ENCODE assay signal across 24 mouse cellular contexts in the genomic region with DNA sequence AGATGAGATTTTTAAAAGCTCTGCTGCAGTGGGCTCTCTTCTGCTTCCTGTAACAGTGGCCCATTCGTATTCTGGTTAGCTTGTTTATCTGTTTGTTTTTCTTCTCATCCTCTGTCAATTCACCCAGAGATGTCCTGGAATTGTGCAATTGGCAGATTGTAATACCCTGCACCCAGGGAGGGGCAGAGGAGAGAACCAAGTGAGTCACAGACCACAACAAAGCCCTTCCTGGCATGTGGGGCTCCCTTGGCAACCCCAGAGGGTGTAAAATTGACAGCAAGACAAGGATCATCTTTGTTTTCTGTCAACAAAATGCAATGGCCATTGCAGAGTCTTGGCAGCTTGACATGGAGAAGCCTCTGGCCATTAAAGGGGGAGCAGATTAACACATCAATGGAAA.
DNase-seq lines count a peak whose midpoint lies in the region.
"Had no signal": no experiment of that assay in that cellular context is flagged by ENCODE, and none has a peak within 500 bp of the region (broad histone marks: within the 10 kb centered on the region; RNA-seq: fewer than 3 reads in every experiment).

No protein-coding gene starts in this region.

- H3K27me3 ChIP-seq in heart, embryonic 10.5 days (ENCODE audit: insufficient read depth, poor library complexity, severe bottlenecking) = no peaks in the 10 kb centered on the region
- H3K27me3 ChIP-seq: embryonic facial prominence, embryonic 12.5 days; forebrain, embryonic 12.5 days; heart, embryonic 13.5 days; liver, embryonic 15.5 days; lung, embryonic 15.5 days; megakaryocyte, embryonic 14.5 days had no signal

- intact Hi-C loops in left cerebral cortex, postnatal 4 days (cut with DNase I) = no loop called here
- intact Hi-C loops in left cerebral cortex, postnatal 14 days (cut with DNase I) = no loop called here

- no peak overlapping the region for H3K27ac ChIP-seq in heart, embryonic 10.5 days
- H3K27ac ChIP-seq: embryonic facial prominence, embryonic 12.5 days; forebrain, embryonic 12.5 days; heart, embryonic 13.5 days; kidney, postnatal 0 days; limb, embryonic 10.5 days; liver, embryonic 15.5 days; lung, embryonic 15.5 days had no signal

- no peaks in the 10 kb centered on the region for H3K9me3 ChIP-seq in heart, embryonic 10.5 days
- H3K9me3 ChIP-seq: embryonic facial prominence, embryonic 12.5 days; forebrain, embryonic 12.5 days; heart, embryonic 13.5 days; limb, embryonic 10.5 days; liver, embryonic 15.5 days; lung, embryonic 15.5 days; megakaryocyte, embryonic 14.5 days had no signal

- WGBS in heart, embryonic 10.5 days = 64% methylated on average over 1 of the region's 1 CpGs

- peak; percentile 30 for DNase-seq in heart, adult 11 months
- DNase-seq in heart, embryonic 10.5 days (ENCODE audit: low spot score) = no peak
- DNase-seq in left cerebral cortex, postnatal 4 days = peak; percentile 46
- no peak for DNase-seq in left cerebral cortex, postnatal 14 days (ENCODE audit: low spot score in 2 of 2)
- DNase-seq in Muller cell, postnatal 12 days (ENCODE audit: inconsistent ontology term) = peak; percentile 85
- DNase-seq in cerebellum, adult 9-11 months = peak; percentile 40
- no peak for DNase-seq in right cerebral cortex, postnatal 36 days (ENCODE audit: low spot score in 2 of 2)
- no peak for DNase-seq in gastrocnemius, postnatal 4 days (ENCODE audit: low spot score in 2 of 2)
- DNase-seq: adrenal gland, postnatal 14 days; gastrocnemius, postnatal 10 days; heart, adult 18-20 months; heart, postnatal 14 days; liver; lung, postnatal 36 days; right cerebral cortex, postnatal 14 days; thymus, postnatal 14 days had no signal

- no peaks in the 10 kb centered on the region for H3K36me3 ChIP-seq in heart, embryonic 10.5 days
- H3K36me3 ChIP-seq: embryonic facial prominence, embryonic 12.5 days; forebrain, embryonic 12.5 days; heart, embryonic 13.5 days; limb, embryonic 10.5 days; liver, embryonic 15.5 days; lung, embryonic 15.5 days had no signal

- no peaks in the 10 kb centered on the region for H3K4me1 ChIP-seq in heart, embryonic 10.5 days
- H3K4me1 ChIP-seq: embryonic facial prominence, embryonic 12.5 days; forebrain, embryonic 12.5 days; heart, embryonic 13.5 days; limb, embryonic 10.5 days; liver, embryonic 15.5 days; megakaryocyte, embryonic 14.5 days had no signal

- H3K4me3 ChIP-seq in heart, embryonic 10.5 days = no peak overlapping the region
- H3K4me3 ChIP-seq: embryonic facial prominence, embryonic 12.5 days; forebrain, embryonic 12.5 days; heart, embryonic 13.5 days; limb, embryonic 10.5 days; liver, embryonic 15.5 days; lung, embryonic 15.5 days; megakaryocyte, embryonic 14.5 days had no signal

Comparison
In these comparisons a context has a peak if more than half of its experiments do, and no peak if none do; other contexts are left out.
1. DNase-seq: peak in heart, adult 11 months (single experiment), left cerebral cortex, postnatal 4 days (single experiment), Muller cell, postnatal 12 days (single experiment) and cerebellum, adult 9-11 months (single experiment); none in heart, embryonic 10.5 days (single experiment), left cerebral cortex, postnatal 14 days (0 of 2), right cerebral cortex, postnatal 36 days (0 of 2) and gastrocnemius, postnatal 4 days (0 of 2).